Mouse (Mus musculus) liver, embryonic 12.5 days (tissue): ENCODE data around the gene Col12a1. TPM values are rescaled to one million over a fixed set of nuclear protein-coding genes. Genes with fewer than 3 reads are reported as not detected.

ENCODE experiments used
- ATAC-seq: fragments of 200-750 bp; cut with Nextera tagmentation; 2 replicates; pipeline ENCODE4 v1.8.0; 2017; ENCODE audit warnings: moderate number of reproducible peaks, mild to moderate bottlenecking, moderate library complexity
- H3K27ac ChIP-seq: fragments of 300-500 bp; sonication (generic); 2 replicates; pipeline ENCODE4 v1.5.1; 2016; ENCODE audit warnings: mild to moderate bottlenecking
- H3K27me3 ChIP-seq: fragments of 300-500 bp; sonication (generic); replicated peaks from 2 replicates; pipeline ENCODE4 v1.6.1; 2016; ENCODE audit warnings: mild to moderate bottlenecking, moderate library complexity
- H3K36me3 ChIP-seq: fragments of 300-500 bp; sonication (generic); 2 replicates; pipeline ENCODE4 v1.6.1; 2016; ENCODE audit warnings: mild to moderate bottlenecking, moderate library complexity
- H3K4me1 ChIP-seq: fragments of 300-500 bp; sonication (generic); 2 replicates; pipeline ENCODE4 v1.6.1; 2016
- H3K4me2 ChIP-seq: fragments of 300-500 bp; sonication (generic); 2 replicates; pipeline ENCODE4 v1.6.1; 2016; ENCODE audit warnings: mild to moderate bottlenecking, moderate library complexity
- H3K4me3 ChIP-seq: fragments of 300-500 bp; sonication (generic); 2 replicates; pipeline ENCODE4 v1.5.1; 2016; ENCODE audit warnings: mild to moderate bottlenecking, moderate library complexity
- H3K9ac ChIP-seq: fragments of 300-500 bp; sonication (generic); 2 replicates; pipeline ENCODE4 v1.6.1; 2016; ENCODE audit warnings: mild to moderate bottlenecking, moderate library complexity
- H3K9me3 ChIP-seq: fragments of 300-500 bp; sonication (generic); replicated peaks from 2 replicates; pipeline ENCODE4 v1.6.1; 2016; ENCODE audit warnings: mild to moderate bottlenecking, moderate library complexity
- WGBS: fragments of 180-500 bp; shearing (Covaris S2); methylation state at CpG from one replicate; pipeline ENCODE4 v1.1.7; 2016; ENCODE audit not compliant: insufficient replicate concordance; 5-methylcytosine and 5-hydroxymethylcytosine counted together
- polyA plus RNA-seq: library from polyadenylated mRNA; unstranded; fragments of >200 nt; fragmentation: Nextera tagmentation; extraction: Ambion mirVana; gene quantifications from 2 replicates; pipeline ENCODE4 v1.2.1, GENCODE M21; 2016

Col12a1 gene
- polyA plus RNA-seq, 1 experiment from 2014 or later, result 1.4 TPM

GRCm38 (mm10) chr9:79723090-79723489 is 4.5 kb upstream of the Col12a1 start:
- no peak overlapping the region for H3K4me2 ChIP-seq
- H3K36me3 ChIP-seq, result no peaks in the 10 kb centered on the region
- H3K4me1 ChIP-seq, result no peaks in the 10 kb centered on the region
- no peak for ATAC-seq
- H3K9me3 ChIP-seq, result no peaks in the 10 kb centered on the region
- H3K27me3 ChIP-seq, result peaks cover 39% of the 10 kb centered on the region
- H3K27ac ChIP-seq, result no peak overlapping the region
- H3K4me3 ChIP-seq, result no peak overlapping the region
- WGBS, result 32% methylated on average over 5 of the region's 5 CpGs
- H3K9ac ChIP-seq, result no peak overlapping the region

GRCm38 (mm10) chr9:79721056-79721455 is 2.4 kb upstream of the Col12a1 start:
- Histone ChIP-seq H3K9ac (no peak overlapping the region), H3K9me3 (no peaks in the 10 kb centered on the region), H3K27ac (no peak overlapping the region), H3K4me2 (no peak overlapping the region), H3K4me1 (no peaks in the 10 kb centered on the region), H3K4me3 (no peak overlapping the region), H3K36me3 (no peaks in the 10 kb centered on the region), H3K27me3 (peaks cover 57% of the 10 kb centered on the region)
- 6% methylated on average over 9 of the region's 9 CpGs for WGBS
- no peak for ATAC-seq

DNA sequence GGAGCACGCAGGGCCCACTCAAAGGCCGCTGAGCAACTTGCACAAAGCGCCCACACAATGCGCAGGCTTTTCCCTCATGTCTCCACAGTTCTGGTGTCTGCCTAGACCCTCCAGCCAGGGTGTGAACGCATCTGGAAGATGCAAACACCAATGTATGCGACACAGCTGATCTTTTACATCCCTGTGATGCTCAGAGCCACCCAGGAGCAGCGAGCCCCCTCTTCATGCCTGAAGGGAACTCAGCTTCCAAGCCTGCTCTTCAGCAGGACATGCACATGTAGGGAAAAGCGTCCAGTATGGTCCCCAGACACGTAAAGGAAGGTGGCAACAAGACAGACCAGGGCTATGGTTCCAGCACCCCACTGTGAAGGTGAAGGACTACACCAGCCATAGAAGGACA is 1.5 kb upstream of the Col12a1 start:
- no peak overlapping the region for H3K4me2 ChIP-seq
- no peak for ATAC-seq
- H3K9me3 ChIP-seq, result no peaks in the 10 kb centered on the region
- H3K4me1 ChIP-seq, result no peaks in the 10 kb centered on the region
- H3K36me3 ChIP-seq, result no peaks in the 10 kb centered on the region
- H3K4me3 ChIP-seq, result no peak overlapping the region
- no peak overlapping the region for H3K9ac ChIP-seq
- WGBS, result 22% methylated on average over 9 of the region's 9 CpGs
- H3K27me3 ChIP-seq, result peaks cover 60% of the 10 kb centered on the region
- H3K27ac ChIP-seq, result no peak overlapping the region

GRCm38 (mm10) chr9:79719451-79719850 is 820 bp upstream of the Col12a1 start:
- WGBS, result 4% methylated on average over 28 of the region's 28 CpGs
- H3K36me3 ChIP-seq, result no peaks in the 10 kb centered on the region
- H3K9me3 ChIP-seq, result no peaks in the 10 kb centered on the region
- H3K27ac ChIP-seq, result no peak overlapping the region
- no peak overlapping the region for H3K9ac ChIP-seq
- no peak for ATAC-seq
- no peaks in the 10 kb centered on the region for H3K4me1 ChIP-seq
- H3K4me3 ChIP-seq, result peak overlapping the region; percentile 40
- peaks cover 67% of the 10 kb centered on the region for H3K27me3 ChIP-seq
- H3K4me2 ChIP-seq, result peak overlapping the region; percentile 51

DNA sequence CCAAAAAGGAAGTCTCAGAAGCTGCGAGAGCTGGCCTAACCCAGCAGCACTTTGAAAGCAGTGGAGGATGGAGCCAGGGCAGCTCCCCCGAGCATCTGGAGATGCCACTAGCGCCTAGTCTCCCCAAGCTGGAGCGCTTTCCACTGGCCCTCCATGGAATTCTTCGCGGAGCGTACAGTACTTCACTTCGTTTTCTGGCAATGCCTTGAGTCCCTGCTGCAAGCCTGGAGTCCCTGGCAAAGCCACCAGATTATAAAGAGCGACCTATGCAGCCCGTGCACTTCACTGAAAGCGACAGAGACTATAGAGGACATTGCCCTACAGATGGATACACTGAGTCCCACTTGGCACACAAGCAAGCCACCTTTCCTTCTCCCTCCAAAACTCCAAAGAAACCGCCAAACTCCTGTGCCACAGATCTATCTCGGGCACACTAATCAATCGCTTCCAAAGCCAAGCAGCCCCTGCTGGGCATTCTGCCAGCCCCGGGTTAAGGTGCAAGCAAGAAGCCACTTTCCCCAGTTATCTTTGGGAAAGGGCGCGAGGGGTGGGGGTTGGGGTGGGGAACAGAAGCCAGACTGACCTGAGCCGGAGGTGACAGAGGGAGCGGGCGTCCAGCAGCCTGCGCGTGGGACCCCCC is 675 bp downstream of the Col12a1 start:
- H3K27ac ChIP-seq, result no peak overlapping the region
- WGBS, result 3% methylated on average over 22 of the region's 22 CpGs
- no peak for ATAC-seq
- no peaks in the 10 kb centered on the region for H3K4me1 ChIP-seq
- H3K27me3 ChIP-seq, result peaks cover 69% of the 10 kb centered on the region
- peak overlapping the region; percentile 51 for H3K4me2 ChIP-seq
- H3K36me3 ChIP-seq, result no peaks in the 10 kb centered on the region
- no peaks in the 10 kb centered on the region for H3K9me3 ChIP-seq
- H3K4me3 ChIP-seq, result peak overlapping the region; percentile 40
- H3K9ac ChIP-seq, result no peak overlapping the region

DNA sequence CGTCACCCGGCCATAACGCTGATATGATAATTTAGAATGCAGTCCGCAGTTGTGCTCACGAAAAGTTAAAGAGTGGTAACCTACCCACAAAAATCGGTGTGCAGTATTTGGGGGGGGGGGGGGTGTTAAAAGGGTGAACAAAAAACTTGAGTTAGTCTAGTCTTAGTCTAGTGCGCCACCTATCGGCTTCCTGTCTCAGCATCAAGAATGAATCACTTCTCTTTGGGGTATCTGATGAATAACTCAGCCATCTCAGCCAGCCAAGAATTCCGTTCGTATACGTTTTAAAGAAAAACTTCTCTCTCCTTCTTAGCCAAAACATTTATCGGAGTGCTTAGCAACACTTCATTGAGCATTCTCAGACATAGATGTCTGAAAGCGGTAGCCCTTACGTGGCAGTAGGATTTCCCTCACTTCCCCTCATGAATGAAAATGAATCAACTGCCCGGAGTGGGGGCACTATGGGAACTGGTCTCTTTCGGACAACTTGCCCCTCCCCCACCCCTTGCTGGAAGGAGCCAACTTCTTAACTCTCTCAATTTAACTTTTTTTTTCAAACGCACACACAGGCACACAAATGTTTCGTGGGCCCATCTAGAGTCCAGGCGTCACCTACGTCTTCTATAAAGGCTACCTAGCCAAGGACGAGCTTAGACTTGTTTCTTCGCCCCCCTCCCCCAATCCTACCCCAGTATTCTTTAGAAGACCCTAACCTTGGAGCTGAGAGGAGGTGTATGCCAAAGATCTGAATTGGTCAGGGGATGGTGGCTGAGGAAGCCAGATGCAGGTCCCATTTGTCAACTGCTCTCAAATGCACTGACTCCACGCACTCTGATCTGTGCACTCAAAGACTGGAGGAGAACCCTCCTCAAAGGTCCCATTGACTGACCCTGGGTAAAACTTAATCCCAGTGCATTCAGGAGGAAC is 1.5 kb downstream of the Col12a1 start:
- no peak overlapping the region for H3K4me3 ChIP-seq
- H3K27ac ChIP-seq, result no peak overlapping the region
- no peaks in the 10 kb centered on the region for H3K36me3 ChIP-seq
- no peaks in the 10 kb centered on the region for H3K4me1 ChIP-seq
- 16% methylated on average over 23 of the region's 23 CpGs for WGBS
- 0 out of 2 replicates have a peak overlapping the region, but pooled peaks have one; percentile 51 for H3K4me2 ChIP-seq
- H3K9ac ChIP-seq, result no peak overlapping the region
- no peak for ATAC-seq
- H3K9me3 ChIP-seq, result no peaks in the 10 kb centered on the region
- peaks cover 69% of the 10 kb centered on the region for H3K27me3 ChIP-seq

DNA sequence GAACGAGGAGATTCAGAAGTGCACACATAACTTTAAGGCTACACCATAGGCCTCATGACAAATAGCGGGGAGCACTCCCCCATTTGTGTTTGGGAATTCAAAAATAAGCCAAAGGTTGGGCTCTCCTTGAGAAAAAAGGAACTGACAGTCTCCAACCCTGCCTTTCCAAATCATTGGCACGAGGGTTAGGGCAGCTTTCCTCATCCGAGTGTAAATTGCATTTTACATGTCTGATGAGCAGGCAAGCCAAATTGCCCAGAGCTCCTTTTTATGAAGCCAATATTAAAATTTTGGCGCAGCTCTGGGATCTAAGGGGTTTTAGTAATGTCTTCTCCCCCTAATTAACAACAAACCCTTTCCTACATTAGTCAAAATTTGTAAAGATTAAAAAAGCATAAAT is 2.1 kb downstream of the Col12a1 start:
- Histone ChIP-seq H3K9me3 (no peaks in the 10 kb centered on the region), H3K36me3 (no peaks in the 10 kb centered on the region), H3K4me2 (no peak overlapping the region), H3K27me3 (peaks cover 64% of the 10 kb centered on the region), H3K4me3 (no peak overlapping the region), H3K4me1 (no peaks in the 10 kb centered on the region), H3K27ac (no peak overlapping the region), H3K9ac (no peak overlapping the region)
- no peak for ATAC-seq
- 42% methylated on average over 5 of the region's 5 CpGs for WGBS

GRCm38 (mm10) chr9:79714471-79715045 is 4.1 kb downstream of the Col12a1 start:
- ATAC-seq, result 0 out of 2 replicates have a peak, but pooled peaks have one; percentile 15
- peaks cover 44% of the 10 kb centered on the region for H3K27me3 ChIP-seq
- no peaks in the 10 kb centered on the region for H3K9me3 ChIP-seq
- no peak overlapping the region for H3K27ac ChIP-seq
- peak overlapping the region; percentile 53 for H3K4me2 ChIP-seq
- H3K36me3 ChIP-seq, result no peaks in the 10 kb centered on the region
- peak overlapping the region; percentile 27 for H3K4me3 ChIP-seq
- H3K9ac ChIP-seq, result no peak overlapping the region
- 12% methylated on average over 16 of the region's 16 CpGs for WGBS
- H3K4me1 ChIP-seq, result no peaks in the 10 kb centered on the region

DNA sequence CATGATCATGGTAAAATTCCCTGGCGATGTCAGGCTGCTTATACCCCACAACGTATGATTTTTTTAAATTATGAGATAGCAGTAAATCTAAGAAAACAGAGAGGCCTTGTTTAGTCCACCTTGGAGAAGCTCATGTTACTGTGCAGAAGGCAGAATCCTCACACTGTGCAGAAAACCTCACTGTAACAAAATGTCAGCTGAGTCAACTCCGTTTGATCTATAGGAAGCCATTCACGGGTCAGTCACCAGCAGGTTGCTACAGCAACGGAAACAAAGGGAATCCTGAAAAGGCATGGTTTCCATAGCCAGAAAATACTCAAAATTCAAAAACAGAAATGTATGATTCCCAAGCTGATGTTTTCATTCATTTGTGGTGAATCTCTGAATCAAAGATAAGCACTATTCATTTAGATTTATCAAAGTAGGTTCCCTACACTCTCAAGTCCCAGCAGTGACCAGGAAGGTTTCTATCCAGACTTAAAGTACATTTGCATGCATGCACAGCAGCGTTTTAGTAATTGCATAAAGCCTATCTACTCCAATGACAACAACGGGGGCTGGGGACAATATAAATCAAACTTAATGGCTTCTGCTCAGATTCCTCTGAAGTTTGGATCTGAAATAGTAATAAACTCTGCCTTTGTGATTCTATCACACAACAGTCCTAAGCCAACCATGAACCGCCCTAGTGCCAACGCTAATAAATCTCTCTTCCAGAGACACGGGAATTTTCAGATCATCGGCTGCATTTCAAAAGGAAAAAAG is 28.7 kb downstream of the Col12a1 start:
- H3K36me3 ChIP-seq, result no peaks in the 10 kb centered on the region
- ATAC-seq, result no peak

DNA sequence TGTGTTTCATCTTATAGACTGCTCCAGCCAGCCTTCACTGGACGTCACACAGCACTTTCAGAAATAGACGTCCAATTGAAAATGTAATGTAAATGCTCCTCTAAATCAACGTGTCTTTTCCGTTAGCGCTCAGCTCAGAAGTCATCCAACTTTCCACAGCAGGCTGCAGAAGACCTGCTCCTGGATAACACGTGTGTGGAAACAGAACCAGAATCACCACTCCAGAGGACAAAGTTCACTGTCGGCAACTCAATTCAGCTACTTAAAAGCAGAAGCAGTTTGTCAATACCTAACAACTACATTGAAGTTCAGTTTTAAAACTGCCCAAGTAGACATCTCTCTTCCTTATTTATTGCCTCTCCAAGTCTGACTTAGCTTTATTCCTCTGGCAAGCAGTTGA is 29.3 kb downstream of the Col12a1 start:
- H3K27me3 ChIP-seq, result no peaks in the 10 kb centered on the region
- no peak for ATAC-seq
- no peaks in the 10 kb centered on the region for H3K4me1 ChIP-seq
- 77% methylated on average over 7 of the region's 7 CpGs for WGBS
- H3K9ac ChIP-seq, result no peak overlapping the region
- H3K4me3 ChIP-seq, result no peak overlapping the region
- no peak overlapping the region for H3K27ac ChIP-seq
- H3K36me3 ChIP-seq, result no peaks in the 10 kb centered on the region
- no peaks in the 10 kb centered on the region for H3K9me3 ChIP-seq
- no peak overlapping the region for H3K4me2 ChIP-seq

More for the DNA sequence above, 28.7 kb downstream of the Col12a1 start:
- Histone ChIP-seq H3K27me3 (no peaks in the 10 kb centered on the region), H3K9me3 (no peaks in the 10 kb centered on the region), H3K4me2 (no peak overlapping the region), H3K27ac (no peak overlapping the region), H3K9ac (no peak overlapping the region), H3K4me1 (no peaks in the 10 kb centered on the region), H3K4me3 (no peak overlapping the region)
- WGBS, result 64% methylated on average over 11 of the region's 11 CpGs

- WGBS, result 23% methylated on average over 3 of the region's 3 CpGs
- ATAC-seq, result no peak
Observed at GRCm38 (mm10) chr9:79687227-79687626, 31.4 kb downstream of the Col12a1 start.

More at GRCm38 (mm10) chr9:79687227-79687626, 31.4 kb downstream of the Col12a1 start:
- Histone ChIP-seq H3K4me2 (no peak overlapping the region), H3K9ac (no peak overlapping the region), H3K27me3 (no peaks in the 10 kb centered on the region), H3K4me1 (no peaks in the 10 kb centered on the region), H3K4me3 (no peak overlapping the region), H3K9me3 (no peaks in the 10 kb centered on the region), H3K27ac (no peak overlapping the region), H3K36me3 (no peaks in the 10 kb centered on the region)
